Mouse (Mus musculus) ES-E14 (cell line): ENCODE measurements around the gene Ahnak2. TPM values are rescaled to one million over a fixed set of nuclear protein-coding genes. Genes with fewer than 3 reads are reported as not detected.
A peak's percentile ranks its signal among the peaks of the same experiment; 100 is the strongest.
"Not testable (repeated sequence)": the region's sequence is repeated elsewhere in the genome, so short reads cannot be mapped to it uniquely, and the experiment has no call there.

Source experiments
- DNase-seq: peaks from one replicate; pipeline ENCODE4 v3.0.0-alpha.2; 2013; ENCODE audit warnings: low read depth, low spot score
- H3K27ac ChIP-seq: 2 replicates; pipeline ENCODE4 v1.5.1; 2012; ENCODE audit warnings: low read depth, mild to moderate bottlenecking, low read length, moderate library complexity, mixed read lengths; ENCODE audit not compliant: poor library complexity, insufficient read depth, severe bottlenecking
- H3K36me3 ChIP-seq: 2 replicates; pipeline ENCODE4 v1.6.1; 2012; ENCODE audit warnings: mild to moderate bottlenecking, low read length, moderate library complexity, mixed read lengths; ENCODE audit not compliant: control insufficient read depth, poor library complexity, insufficient read depth, severe bottlenecking
- H3K4me1 ChIP-seq, 2 experiments: fragments of 150-350 bp in 1 of 2; sonication (generic) in 1 of 2; 2 replicates each; pipeline ENCODE4 v1.6.1; 2012; ENCODE audit warnings: low read length in 2 of 2, mild to moderate bottlenecking in 1 of 2, mixed read lengths in 1 of 2; ENCODE audit not compliant: control insufficient read depth in 2 of 2, insufficient read depth in 2 of 2, poor library complexity in 1 of 2
- H3K4me3 ChIP-seq, 2 experiments: fragments of 150-350 bp in 1 of 2; sonication (generic) in 1 of 2; 2 replicates each; pipeline ENCODE4 v1.5.1; 2012; ENCODE audit warnings: low read length in 2 of 2, low read depth in 1 of 2, mild to moderate bottlenecking in 1 of 2, mixed read lengths in 1 of 2; ENCODE audit not compliant: insufficient read depth in 1 of 2, poor library complexity in 1 of 2, severe bottlenecking in 1 of 2
- H3K9ac ChIP-seq: 2 replicates; pipeline ENCODE4 v1.6.1; 2012; ENCODE audit warnings: low read depth, mild to moderate bottlenecking, low read length, mixed read lengths; ENCODE audit not compliant: poor library complexity, insufficient read depth, severe bottlenecking
- H3K9me3 ChIP-seq: fragments of 150-350 bp; sonication (generic); 2 replicates; pipeline ENCODE4 v1.6.1; 2012; ENCODE audit warnings: low read depth, mild to moderate bottlenecking, low read length; ENCODE audit not compliant: control insufficient read depth, insufficient read depth
- CHD2 ChIP-seq: IDR thresholded peaks from 2 replicates; pipeline ENCODE4 v1.6.1; 2014; ENCODE audit warnings: mild to moderate bottlenecking, low read depth, low read length, inconsistent platforms
- HCFC1 ChIP-seq: IDR thresholded peaks from 2 replicates; pipeline ENCODE4 v1.6.1; 2012; ENCODE audit warnings: low read length, inconsistent platforms, borderline replicate concordance; ENCODE audit not compliant: insufficient read depth
- MAFK ChIP-seq: IDR thresholded peaks from 2 replicates; pipeline ENCODE4 v1.6.1; 2014; ENCODE audit warnings: mild to moderate bottlenecking, low read depth, low read length, inconsistent platforms; ENCODE audit not compliant: insufficient read depth
- ZC3H11A ChIP-seq: IDR thresholded peaks from 2 replicates; pipeline ENCODE4 v1.6.1; 2012; ENCODE audit warnings: low read depth, mild to moderate bottlenecking, inconsistent platforms, low read length, borderline replicate concordance
- ZNF384 ChIP-seq: IDR thresholded peaks from 2 replicates; pipeline ENCODE4 v1.6.1; 2012; ENCODE audit warnings: low read depth, low read length, inconsistent platforms
- in situ Hi-C, 2 experiments: fragments of 600-800 bp; cut with MboI; formaldehyde crosslinking; loops; one replicate each; pipeline ENCODE4 v1.15.1; 2025; ENCODE audit warnings: low sequenced_read_pairs in 2 of 2, inconsistent platforms in 1 of 2; ENCODE audit not compliant: unreplicated experiment in 2 of 2
- total RNA-seq: library from RNA; depleted of rRNA; stranded (reverse); fragments of 300-350 nt; gene quantifications from 2 replicates; pipeline ENCODE4 v1.2.3, GENCODE M21; 2012

The Ahnak2 gene
- total RNA-seq, 1 experiment: 22.8 TPM

DNA sequence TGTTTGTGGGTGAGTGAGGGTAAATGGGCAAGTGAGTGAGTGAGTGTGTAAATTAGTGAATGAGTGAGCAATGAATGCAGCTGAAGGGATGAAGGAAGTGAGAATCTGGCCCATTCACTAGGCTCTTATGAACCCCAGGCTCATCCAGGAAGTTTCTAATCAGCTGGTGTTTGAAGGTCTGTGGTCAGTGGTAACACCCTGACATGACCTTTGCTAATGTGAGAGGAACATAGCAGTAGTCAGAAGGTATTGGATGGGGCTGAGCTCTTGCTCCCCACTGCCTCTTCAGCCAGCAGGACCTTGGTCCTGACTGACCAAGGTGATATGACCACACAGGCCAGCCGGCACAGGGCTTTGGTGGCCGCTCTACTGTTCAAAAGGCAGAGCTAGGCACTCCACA, 45.4 kb upstream of the Ahnak2 start:
- Histone ChIP-seq H3K4me1 (peaks cover 2 to 17% of the 10 kb centered on the region in 2 experiments; a peak in 2 of 4 replicates), H3K27ac (no peak overlapping the region), H3K36me3 (no peaks in the 10 kb centered on the region), H3K4me3 (no peak overlapping the region), H3K9ac (no peak overlapping the region), H3K9me3 (no peaks in the 10 kb centered on the region)
- TF ChIP-seq MAFK: no peak
- no peak for TF ChIP-seq ZC3H11A
- no peak for TF ChIP-seq HCFC1
- TF ChIP-seq ZNF384: no peak
- no peak for TF ChIP-seq CHD2
- no peak for DNase-seq
- in situ Hi-C loops: loop anchor here in 1 of 2 experiments (10.0 kb wide), 1 partner anchor 103 kb away; no protein-coding TSS in a partner anchor

DNA sequence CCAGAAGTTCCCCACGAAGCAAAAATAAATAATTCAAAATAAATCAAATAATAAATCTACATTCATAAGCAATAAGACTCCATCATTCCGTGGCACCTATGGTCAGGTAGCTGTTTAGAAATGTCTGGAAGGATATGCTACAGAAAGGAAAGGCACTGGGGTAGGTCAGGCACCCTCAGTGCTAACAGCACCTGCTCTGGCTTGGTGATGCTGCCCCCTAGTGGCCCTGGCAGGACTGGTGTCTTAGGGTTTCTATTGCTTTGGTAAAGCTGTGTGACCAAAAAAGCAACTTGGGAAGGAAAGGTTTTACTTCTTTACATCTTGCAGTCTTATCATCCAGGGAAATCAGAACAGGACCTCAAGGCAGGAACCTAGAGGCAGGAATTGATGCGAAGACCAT, 41.3 kb upstream of the Ahnak2 start:
- peak; percentile 69 for DNase-seq
- in situ Hi-C loops: loop anchor here in 1 of 2 experiments (10.0 kb wide), 1 partner anchor 99 kb away; no protein-coding TSS in a partner anchor
- no peak overlapping the region for H3K9ac ChIP-seq
- H3K36me3 ChIP-seq: no peaks in the 10 kb centered on the region
- H3K4me3 ChIP-seq: no peak overlapping the region
- no peaks in the 10 kb centered on the region for H3K9me3 ChIP-seq
- no peak overlapping the region for H3K27ac ChIP-seq
- peaks cover 0 to 4% of the 10 kb centered on the region in 2 experiments; a peak in 2 of 4 replicates for H3K4me1 ChIP-seq
- TF ChIP-seq ZC3H11A: peak; percentile 66; the same call in 1 of the 2 replicates
- TF ChIP-seq ZNF384: no peak
- TF ChIP-seq CHD2: no peak

DNA sequence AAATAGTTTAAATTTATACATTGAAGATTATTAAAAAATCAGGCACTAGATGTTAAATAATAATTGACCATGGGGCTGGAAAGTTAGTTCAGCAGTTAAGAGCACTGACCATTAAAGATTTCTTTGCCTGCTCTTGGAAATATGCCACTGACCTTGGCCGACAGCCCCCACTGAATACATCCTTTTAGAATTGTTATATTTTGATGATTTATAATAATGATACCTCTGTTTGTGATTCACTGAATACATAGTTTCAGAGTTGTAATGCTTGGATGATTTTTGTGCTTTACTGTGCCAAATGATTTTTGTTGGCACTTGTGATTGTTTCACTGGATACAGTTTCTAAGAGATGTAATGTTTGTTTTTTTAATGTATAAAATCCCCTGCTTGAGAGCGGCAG, 39.7 kb upstream of the Ahnak2 start:
- H3K27ac ChIP-seq, H3K9me3 ChIP-seq, H3K4me1 ChIP-seq, DNase-seq, H3K4me3 ChIP-seq, H3K36me3 ChIP-seq, H3K9ac ChIP-seq: not testable (repeated sequence)
- in situ Hi-C loops: loop anchor here in 1 of 2 experiments (10.0 kb wide), 1 partner anchor 97 kb away; no protein-coding TSS in a partner anchor

DNA sequence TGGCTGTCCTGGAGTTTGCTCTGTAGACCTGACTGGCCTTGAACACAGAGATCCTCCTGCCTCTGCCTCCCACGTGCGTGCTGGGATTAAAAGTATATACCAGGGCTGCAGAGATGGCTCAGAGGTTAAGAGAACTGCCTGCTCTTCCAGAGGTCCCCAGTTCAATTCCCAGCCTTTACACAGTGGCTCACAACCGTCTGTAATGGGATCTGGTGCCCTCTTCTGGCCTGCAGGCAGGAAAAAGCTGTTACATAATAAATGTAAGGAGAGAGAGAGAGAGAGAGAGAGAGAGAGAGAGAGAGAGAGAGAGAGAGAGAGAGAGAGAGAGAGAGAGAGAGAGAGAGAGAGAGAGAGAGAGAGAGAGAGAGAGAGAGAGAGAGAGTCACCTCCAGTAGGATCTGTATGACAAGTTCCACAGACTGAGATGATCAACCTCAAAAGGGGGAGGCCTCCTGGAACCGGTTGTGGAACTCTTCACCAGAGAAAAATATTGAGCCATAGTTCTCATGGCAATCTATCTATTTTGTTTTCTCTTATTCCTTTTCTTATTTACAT, 39.0 kb upstream of the Ahnak2 start:
- not testable (repeated sequence) for H3K27ac ChIP-seq, H3K9me3 ChIP-seq, H3K4me1 ChIP-seq, DNase-seq, H3K4me3 ChIP-seq, H3K36me3 ChIP-seq, H3K9ac ChIP-seq
- in situ Hi-C loops: loop anchor here in 1 of 2 experiments (10.0 kb wide), 1 partner anchor 97 kb away; no protein-coding TSS in a partner anchor

DNA sequence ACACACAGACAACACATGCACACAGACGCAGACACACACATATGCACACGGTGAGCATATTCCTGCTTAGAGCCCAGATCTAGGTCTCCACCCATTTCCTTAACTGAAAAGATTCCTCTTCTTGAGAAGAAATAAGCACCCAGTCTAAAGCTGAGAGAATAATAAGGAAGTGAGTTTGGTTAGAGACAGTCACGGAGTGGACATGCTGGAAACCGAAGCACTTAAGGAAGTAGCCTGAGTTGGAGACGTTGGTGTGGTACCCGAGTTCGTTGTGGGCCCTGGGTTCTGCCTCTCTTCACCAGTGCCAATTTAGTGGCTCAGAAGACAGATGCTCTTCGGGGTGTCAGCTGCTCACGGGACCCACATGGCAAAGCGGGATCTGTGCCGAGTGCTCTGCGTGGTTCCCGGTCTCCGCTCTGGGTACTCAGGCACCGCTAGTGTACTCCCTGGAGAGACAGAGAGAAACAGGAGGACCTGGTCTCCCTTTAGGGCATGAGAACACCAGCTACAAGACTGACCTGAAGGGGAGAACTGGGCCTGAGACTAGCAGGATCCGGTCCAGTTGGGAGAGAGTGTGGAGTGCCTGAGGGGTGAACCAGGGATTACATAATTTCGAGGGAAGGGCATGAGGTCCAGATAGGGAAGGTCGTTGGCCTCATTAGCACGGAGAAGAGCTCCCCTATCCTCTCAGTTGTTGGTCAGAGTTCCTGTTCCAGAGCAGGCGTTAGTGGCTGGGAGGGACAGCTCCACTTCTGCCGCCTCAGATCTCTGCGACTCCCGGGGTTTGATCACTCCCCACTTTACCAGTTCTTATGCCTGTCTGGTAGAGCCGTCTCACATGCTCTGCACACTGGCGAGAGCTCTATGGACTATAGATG, 38.0 kb upstream of the Ahnak2 start:
- TF ChIP-seq ZNF384 (no peak), HCFC1 (no peak), ZC3H11A (no peak), CHD2 (no peak), MAFK (no peak)
- no peak for DNase-seq

More for the DNA sequence above, 38.0 kb upstream of the Ahnak2 start:
- in situ Hi-C loops: loop anchor here in 1 of 2 experiments (10.0 kb wide), 1 partner anchor 96 kb away; no protein-coding TSS in a partner anchor
- H3K9ac ChIP-seq: no peak overlapping the region; the same call in 1 of the 2 replicates
- peaks cover 0 to 4% of the 10 kb centered on the region in 2 experiments; a peak in 2 of 4 replicates for H3K4me1 ChIP-seq
- H3K9me3 ChIP-seq: no peaks in the 10 kb centered on the region
- H3K36me3 ChIP-seq: no peaks in the 10 kb centered on the region
- no peak overlapping the region for H3K4me3 ChIP-seq
- H3K27ac ChIP-seq: no peak overlapping the region
